Mouse (Mus musculus): ENCODE measurements at regions not wholly inside any gene's neighbourhood (a gene's known extent, or its start where the extent isn't known, plus 50 kb on each side); places are given as distances from the start of the nearest gene placed in this dataset.

DNA sequence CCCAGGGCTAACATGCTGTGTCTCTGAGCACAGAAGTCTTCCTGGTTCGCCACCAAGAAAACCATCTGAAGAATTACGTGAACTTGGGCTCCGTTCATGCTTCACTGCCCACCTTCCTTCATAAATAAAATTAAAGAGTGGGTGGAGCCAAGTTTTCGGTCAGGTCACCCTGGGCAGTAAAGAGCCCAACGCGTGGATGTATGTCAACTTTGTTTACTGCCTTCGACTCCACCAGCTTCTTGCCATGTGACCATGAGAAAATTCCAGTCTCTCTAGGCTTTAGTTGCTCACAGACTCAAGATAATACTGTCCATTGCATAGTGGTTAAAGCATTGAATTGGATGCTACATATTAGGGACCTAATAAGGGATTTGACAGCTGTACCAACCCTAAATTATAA is 304.3 kb upstream of the Slc24a5 start:
- TF ChIP-seq CTCF (IDR thresholded peaks at IDR 0.05; ENCODE audit: borderline replicate concordance, control insufficient read depth, extremely low read depth, insufficient read depth, low read length, poor library complexity), result no peak
- no peak for TF ChIP-seq POLR2A (IDR thresholded peaks at IDR 0.05; ENCODE audit: control insufficient read depth, extremely low read depth, insufficient read depth, low read length, poor library complexity)
